Mouse (Mus musculus) ovary, adult 10 weeks (tissue): ENCODE results near the gene Cbx1. TPM values are rescaled to one million over a fixed set of nuclear protein-coding genes. Genes with fewer than 3 reads are reported as not detected.

Source experiments
- polyA plus RNA-seq: library from polyadenylated mRNA; stranded (reverse); fragments of 350-450 nt; fragmentation: Illumina TruSeq; extraction: RNeasy Lipid Tissue Mini Kit (QIAGEN cat#74804); gene quantifications from one replicate; pipeline ENCODE4 v1.2.3, GENCODE M21; 2014

The Cbx1 gene
- polyA plus RNA-seq = 124 TPM

DNA sequence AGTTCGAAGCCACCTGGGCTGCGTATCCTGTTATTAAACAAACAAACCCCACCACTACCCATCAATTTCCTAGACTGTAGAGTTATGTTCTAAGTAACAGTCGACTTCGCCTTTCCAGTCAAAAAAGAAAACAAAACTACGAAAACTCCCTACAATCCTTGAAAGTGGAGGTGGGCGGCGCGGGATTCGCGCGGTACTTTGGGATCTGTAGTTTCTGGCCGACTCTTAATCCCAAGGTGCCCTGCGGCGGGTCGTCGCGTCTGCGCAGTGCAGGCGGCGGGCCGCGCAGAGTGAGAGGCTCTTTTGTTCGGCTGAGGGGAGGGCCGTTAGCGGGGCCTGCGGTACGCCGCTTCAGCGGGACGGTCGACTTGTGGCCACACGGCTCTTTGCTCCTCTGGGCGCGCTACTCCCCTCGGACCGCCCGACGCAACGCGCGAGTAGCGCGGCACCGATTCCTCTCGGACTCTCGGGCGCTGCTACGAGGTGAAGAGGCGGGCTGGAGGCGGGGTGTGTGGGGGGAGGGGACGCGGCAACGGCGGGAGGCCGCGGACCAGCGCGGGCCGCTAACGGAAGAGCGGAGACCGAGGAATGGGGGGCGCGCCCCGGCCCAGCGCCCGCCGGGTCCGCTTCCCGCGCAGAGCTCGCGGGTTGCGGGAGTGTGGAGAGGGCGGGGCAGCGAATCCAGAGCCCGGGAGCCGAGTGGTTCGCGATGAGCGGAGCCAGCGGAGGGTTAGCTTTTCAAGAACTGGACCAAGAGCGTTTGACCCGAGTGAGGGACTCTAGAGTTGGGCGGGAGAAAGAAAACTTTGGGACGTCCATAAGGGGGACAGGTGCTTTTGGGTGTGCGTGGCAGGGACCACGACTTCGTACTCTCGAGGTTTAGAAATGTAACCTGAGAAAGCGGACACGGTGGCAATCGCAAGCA is at the start of gene Cbx1:
Gene Cbx1, plus strand, starts transcription at position 257 of the 925 bp plus-strand sequence.

DNA sequence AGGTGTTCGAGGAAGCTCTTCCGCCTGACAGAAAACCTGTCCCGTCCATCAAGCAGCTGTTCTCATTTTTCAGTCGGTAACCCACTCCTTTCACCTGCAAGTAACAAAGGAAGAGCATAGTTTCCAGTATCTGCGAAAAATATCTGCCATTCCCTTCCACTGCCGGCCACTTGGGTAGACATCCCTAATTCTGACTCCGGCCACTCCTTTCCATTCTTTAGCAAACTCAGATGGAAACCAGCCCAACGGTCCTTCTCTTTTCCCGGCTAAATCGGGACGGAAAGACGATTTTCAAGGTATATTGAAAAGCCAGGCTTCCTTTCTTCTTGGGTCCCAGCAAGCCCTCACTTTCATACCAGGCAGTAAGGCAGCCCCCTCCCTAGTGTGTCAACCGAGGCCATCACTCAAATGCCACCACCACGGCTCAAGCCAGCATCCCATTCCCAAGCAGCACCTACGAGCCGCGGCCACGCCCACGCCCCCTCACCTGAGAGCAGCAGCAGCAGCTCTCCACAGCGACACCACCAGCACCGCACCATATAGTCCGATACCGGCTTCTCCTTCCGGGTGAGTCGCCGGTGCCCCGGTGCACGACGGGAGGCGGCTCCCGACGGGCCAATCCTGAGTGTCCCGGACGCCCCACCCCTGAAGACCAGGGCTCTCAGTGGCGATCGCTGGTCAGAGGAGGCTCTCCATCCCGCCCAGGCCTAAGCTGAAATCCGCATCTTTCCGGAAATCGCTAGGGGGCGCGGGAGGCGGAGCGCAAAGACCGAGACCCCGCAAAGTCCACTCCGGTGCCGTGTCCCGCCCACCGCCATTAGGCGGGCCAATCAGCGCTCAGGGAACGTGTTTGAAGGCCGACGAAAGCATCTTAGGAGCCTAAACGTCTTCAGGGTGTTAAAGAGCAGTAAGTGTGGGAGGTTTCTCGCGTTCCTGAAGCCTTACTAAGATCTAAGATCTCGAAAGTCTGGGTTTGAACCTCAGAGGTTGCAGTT is 11.7 kb upstream of the Cbx1 start, which contains the start of gene Snx11:
Gene Snx11, minus strand, starts transcription at position 592 of the 995 bp plus-strand sequence.

DNA sequence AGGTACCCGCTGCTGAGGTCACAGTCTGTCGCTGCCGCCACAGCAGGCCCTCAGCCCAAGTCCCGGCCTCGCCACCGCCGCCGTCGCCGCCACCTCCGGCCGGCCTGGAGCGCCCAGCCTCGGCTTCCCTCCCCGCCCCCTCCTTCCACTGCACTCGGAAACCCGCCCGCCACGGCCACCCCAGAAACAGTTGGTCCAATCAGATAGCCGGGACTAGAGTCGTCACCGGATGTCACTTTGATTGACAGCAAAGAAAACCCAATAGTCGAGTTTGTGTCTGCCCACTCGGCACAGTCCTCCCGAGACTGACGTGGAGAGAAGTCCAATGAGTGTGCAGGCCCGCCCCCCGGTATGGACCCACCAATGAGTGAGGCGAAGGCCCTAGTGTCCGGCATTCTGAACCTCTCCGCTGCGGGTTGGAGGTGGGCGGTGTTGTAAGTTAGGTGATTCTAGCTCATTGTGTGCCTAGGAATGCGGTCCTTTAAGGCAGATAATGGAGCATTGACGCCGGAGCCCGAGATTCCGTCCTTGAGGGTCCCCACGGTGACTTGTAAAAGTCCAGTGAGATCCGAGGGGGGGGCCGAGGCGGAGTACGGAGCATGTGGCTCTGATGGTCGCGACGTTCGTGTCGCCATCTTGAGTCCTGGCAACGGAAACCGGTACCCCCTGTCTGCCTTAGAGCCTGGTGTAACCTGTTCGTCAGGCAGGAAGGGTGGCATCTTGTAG is 41.0 kb downstream of the Cbx1 start, which contains the start of gene Nfe2l1:
Gene Nfe2l1, minus strand, starts transcription at position 156 of the 726 bp plus-strand sequence.

DNA sequence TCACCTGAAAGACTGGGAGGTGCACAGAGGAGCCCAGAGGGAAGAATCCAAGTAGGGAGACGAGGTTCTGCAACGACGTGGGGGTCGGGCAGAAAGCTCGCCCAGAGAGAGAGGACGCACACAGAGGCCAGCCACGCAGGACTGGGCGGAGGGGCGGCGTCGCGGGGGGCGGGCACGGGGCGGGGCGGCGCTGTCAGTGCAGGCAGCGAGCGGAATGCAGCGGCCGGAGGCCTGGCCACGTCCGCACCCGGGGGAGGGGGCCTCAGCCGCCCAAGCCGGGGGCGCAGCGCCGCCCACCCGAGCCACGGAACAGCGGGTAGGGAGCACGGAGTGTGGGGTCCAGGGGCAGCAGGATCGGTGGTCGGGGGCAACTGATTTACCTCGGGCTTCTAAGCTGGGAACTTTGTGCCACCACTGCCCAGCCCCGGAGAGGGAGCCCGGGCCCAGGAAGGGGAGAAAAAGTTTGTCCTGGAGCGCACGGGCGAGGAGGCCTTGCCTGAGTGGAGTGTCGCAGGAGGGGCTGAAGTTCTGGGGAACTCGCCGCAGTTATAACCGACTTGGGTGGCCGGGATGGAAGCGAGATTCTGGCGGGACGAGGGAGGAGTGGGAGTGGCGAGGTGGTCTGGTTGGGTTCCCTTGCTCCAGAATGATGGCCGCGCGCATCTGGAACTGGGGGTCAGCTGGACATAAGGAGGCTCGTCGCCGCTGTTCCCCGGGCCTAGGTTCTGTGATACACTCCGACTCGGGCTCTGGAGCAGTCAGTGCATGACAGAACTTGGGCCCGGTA is 60.9 kb downstream of the Cbx1 start, which contains the start of gene Copz2:
Gene Copz2, plus strand, starts transcription at position 190 of the 787 bp plus-strand sequence.

Other genes with a start within 250 kb of the Cbx1 start
- gene Snx11, start 11.6 kb upstream of the Cbx1 start, polyA plus RNA-seq = 2.4 TPM
- gene Nfe2l1, start 40.8 kb downstream of the Cbx1 start, polyA plus RNA-seq = 89.7 TPM
- gene Copz2, start 60.7 kb downstream of the Cbx1 start, polyA plus RNA-seq = 12.9 TPM
- 18.0 TPM for gene Cdk5rap3, start 127.4 kb downstream of the Cbx1 start, polyA plus RNA-seq
- 1.3 TPM for gene Prr15l, start 139.0 kb downstream of the Cbx1 start, polyA plus RNA-seq
- gene Pnpo, start 154.9 kb downstream of the Cbx1 start, polyA plus RNA-seq = 9.2 TPM
- gene Sp2, start 193.8 kb downstream of the Cbx1 start, polyA plus RNA-seq = 5.3 TPM
- not detected for gene Sp6, start 224.3 kb downstream of the Cbx1 start, polyA plus RNA-seq
- not detected for gene Scrn2, start 240.8 kb downstream of the Cbx1 start, polyA plus RNA-seq